Mouse (Mus musculus) heart, adult 18-20 months (tissue): ENCODE measurements around the gene Hoxc4. TPM values are rescaled to one million over a fixed set of nuclear protein-coding genes. Genes with fewer than 3 reads are reported as not detected.

Experiments used
- DNase-seq, 2 experiments: peaks; one replicate each; pipeline ENCODE4 v3.0.0; 2021 to 2022; ENCODE audit warnings: mixed read lengths in 1 of 2
- total RNA-seq, 2 experiments: library from RNA; stranded (reverse); gene quantifications; 2 replicates each; pipeline ENCODE4 v1.2.3; 2021

Hoxc4 gene
- total RNA-seq, 2 experiments from 2014 or later = 0.23 TPM; not detected in 1

DNA sequence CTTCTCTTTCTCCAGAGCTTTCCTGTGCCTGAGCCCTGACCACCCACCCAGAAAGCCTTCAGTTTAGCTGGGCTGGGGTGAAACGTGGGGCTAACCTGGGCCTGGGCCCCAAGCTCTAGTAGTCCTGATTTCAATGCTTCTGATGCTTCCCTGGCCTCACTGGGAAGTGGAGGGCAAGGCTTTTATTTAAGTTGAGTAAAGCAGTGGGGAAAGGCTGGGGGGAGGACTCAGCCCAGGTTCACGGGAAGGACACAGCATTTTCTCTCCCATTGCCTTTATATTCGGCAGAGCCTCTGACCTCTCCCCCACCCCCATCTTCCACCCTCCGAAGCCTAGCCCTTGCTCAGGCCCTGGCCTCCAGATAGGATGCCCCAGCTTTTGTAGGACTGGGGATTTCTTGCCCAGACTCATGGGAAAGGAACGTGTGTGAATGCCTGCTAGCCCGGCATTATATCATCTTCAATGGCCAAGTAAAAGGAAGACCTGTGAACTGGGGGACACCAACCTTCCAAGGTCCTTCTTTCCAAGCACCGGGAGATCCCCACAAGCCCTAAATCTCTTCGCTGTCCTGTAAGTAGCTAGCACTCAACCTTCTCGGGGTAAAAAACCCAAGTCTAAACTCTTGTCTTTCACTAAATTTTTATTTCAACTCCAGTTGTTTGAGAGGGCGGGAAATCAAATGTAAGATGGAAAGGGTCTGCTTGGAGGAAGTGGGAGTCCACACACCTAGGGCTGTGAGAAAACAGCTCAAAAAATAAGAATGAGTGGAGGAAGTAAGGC, 20.2 kb downstream of the Hoxc4 start:
- no peak for DNase-seq

DNA sequence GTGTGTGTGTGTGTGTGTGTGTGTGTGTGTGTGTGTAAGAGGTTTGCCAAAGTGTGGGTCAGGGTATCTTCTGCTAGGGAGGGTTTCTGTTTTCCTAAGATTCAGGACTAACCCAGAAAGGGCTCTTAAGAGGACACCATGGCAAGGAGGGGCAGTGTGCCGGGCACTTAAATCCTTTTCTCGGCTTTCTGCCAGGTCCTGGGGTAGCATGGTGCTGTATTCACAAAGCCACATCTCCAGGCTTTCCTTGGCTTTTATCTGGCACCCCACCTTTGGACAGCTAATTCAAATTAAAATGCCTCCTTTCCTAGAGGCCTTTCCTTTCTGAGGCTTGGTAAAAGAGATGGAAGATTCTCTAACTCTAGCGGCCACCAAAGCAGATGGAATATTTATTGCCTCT, 20.9 kb downstream of the Hoxc4 start:
- no peak for DNase-seq

DNA sequence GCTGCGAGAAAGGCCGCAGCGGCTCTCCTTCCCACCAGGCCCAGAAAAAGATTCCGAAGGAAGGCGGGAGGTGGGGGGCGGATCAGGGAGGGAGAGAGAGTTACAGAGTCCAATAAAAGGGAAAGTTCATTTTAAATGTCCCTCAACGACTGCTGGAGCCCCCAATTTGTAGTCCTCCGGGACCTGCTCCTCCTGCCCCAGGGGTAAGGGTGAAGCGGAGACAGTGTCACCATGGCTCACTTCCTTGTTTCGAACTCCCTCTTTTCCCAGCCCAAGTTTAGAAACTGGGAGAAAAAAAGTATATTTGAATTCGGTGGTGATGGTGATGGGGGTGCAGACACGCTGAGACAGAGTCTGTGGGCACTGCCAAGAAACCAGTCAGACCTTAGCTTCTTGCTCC, 21.9 kb downstream of the Hoxc4 start:
- DNase-seq = no peak

DNA sequence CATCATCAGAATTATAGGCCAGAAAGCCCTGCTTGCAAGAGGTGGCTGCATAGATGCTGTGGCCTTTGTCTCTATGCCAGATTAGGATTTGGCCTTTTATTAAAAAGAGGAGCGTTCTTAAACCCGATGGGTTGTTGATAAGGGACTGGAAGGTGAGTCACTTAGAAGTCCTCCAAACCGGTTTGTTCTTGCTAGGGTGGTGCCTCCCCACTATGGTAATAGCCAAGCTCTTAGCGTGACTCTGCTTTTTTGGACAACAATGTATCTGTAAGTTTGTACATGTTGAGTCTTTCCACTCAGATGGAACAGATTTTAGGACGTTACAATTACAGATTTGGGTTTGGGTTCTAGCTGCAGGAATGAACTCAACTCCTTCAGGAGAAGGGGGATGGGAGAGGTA, 22.9 kb downstream of the Hoxc4 start:
- DNase-seq = no peak

DNA sequence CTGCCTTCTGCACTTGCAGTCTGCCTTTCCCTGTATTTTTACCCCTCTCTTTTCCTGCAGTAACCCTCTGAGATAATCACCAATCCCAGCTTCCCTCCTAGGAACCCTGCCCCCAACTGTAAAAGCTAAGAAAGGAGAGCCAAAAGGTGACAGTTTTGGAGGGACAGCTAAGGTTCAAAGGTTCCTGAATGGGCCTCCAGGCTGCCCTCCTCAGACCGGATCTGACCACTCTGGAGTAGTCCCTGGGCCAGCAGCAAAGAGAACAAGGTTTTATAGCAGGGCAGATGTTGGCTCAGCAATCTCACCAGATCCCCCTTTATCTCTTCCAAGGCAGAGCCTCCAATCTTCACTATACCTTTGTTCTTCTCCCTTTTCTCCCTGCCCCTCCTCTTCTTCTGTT, 23.5 kb downstream of the Hoxc4 start:
- no peak for DNase-seq

DNA sequence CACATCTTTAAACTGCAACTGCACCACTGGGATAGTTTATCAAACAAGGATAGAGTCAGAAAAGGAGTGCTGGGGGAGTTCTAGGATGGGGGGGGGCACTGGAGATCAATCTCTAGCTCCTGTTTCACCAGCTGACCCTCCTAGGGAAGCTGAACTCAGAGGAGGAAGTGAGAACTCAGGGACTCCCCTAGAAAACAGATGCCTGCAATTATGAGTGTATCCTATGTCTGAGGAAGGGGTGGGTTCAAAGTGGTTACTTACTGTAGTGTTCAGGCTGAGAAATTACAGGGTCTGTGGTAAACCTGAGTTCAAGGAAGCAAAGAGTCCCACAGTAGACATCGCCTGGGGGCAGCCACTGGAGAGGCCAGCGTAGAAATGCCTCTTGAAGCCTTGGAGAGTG, 32.9 kb downstream of the Hoxc4 start:
- no peak for DNase-seq

DNA sequence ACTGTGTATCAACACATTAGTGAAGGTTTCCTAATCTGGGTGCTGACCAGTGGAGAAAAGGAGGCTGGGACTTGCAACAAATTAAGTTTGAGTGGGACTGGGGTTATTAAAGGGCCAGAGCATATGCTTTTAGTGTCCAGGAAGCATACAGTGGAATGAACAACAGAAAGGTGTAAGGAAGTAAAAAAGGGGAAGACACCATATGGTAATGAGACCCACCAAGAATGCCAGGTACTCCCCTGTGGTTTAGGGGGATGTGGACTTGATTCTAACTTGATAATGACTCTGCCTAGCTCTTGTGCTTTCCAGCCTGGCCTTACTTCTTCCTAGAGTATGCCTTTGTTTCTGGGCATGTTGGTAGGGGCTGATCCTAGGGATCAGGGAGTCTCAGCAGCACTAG, 34.5 kb downstream of the Hoxc4 start:
- DNase-seq = no peak

DNA sequence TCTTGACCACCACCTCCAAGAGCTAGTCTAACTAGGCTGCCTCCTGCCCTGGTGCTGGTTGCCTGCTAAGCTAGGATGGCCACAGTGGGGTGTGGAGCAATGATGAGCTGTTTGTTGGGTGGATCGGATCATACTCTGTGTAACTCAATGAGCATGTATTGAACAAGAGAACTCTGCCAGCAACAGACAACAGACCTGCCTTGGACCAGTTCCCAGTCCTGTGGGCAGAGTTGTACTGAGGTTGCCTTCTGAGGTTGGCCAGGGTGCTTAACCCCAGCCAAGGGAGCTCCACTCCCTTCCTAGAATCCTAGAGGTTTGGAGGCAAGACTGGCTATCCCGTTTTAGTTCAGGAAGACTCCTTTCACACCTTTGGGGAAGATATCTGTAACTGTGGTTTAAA, 37.7 kb downstream of the Hoxc4 start:
- no peak for DNase-seq

DNA sequence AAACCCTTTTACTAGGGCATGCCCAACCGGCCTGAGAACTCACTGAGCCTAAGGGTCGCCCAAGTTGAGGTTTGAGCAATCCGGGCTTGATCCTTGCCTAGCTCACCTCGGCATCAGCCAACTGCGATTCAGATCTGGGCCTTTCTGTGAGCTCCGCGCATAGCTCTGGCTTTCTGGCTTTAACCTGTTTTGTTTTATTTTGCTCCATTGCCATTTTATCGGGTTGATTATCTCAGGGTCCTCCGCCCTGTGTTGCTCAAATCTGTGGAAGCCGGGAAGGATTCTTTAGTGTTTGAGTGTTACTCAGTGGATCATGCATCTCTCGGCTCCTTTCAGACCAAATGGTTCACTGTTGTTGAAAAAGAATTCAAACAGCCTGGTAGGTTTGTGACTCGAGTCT, 40.0 kb downstream of the Hoxc4 start:
- no peak for DNase-seq

DNA sequence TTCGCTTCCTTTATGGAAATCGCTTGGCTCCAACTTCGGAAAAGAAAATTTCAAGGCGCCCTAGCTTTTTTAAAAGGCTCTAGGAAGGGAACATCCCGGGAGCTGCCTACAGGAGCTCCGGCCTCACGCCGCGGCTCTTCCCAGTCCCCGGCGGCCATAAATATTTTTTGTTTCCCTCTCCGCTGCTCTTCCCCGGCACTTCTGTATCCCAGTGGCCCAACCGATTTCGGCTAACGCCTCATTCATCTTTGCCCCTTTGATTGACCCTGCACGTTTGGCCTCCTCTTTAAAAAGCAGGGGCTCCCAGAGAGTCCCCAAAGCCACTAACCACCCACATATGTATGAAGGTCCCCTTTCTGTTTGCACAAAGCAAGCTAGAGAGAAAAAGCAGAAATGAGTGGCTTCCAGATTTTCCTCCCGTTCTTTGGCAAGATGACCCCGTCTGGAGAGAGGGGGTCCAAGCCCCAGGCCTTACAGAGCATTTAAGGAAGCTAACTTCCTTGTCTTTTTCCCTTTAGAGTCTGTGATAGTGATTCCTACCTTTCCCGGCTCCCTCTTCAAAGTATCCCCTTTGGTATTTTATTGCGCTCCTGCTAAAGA, 40.8 kb downstream of the Hoxc4 start:
- peak in 1 of 2 experiments; percentile 16 for DNase-seq

DNA sequence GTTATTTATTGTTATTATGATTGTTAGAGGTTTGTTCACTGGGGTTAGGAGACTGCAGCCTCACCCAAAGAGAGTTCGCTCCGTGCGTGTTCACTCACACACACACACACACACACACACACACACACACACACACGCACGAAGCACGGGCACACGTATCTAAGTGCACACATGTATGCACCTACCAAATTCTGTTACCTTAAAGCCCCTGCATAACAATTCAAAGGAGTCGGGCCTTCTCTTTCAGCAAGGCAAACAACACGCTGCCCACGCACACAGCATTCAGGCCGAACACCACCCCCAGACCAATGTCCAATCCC, 41.2 kb downstream of the Hoxc4 start:
- no peak for DNase-seq

DNA sequence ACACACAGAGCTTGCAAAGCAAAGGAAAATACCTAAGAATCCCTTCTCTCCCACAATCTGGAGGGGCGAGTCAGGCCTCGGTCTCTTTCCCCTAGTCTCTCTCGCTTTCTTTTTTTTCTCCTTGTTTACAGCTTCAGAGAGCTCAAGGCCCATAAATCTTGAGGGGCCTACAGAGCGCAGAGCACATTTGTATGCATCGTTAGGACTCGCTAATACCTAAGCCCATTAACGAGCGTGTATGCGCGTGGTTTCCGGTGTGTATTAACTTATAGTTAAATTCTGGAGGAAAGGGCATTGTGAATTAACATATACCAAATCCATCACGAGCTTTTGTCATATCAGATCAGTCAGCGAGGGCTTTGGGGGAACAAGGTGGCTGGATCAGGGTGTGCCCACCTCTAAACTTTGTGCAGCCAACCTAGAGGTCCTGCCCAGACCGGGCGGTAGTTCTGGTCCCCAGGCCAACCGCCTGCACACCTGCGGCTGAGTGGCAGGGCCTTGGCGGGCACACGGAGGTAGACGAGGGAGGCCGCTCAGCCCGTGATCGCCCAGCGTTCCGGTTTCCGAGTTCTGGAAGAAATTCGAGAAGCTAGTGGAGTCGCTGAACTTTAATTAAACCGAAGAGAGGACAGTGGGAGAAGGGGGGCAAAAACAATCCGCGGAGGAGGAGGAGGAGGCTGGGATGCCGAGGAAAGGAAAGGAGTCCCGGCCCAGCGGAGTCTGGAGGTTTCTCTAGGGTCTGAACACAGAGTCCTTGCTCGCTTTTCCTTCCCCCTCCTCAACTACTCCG, 41.8 kb downstream of the Hoxc4 start:
- DNase-seq = peak in 1 of 2 experiments; percentile 16

DNA sequence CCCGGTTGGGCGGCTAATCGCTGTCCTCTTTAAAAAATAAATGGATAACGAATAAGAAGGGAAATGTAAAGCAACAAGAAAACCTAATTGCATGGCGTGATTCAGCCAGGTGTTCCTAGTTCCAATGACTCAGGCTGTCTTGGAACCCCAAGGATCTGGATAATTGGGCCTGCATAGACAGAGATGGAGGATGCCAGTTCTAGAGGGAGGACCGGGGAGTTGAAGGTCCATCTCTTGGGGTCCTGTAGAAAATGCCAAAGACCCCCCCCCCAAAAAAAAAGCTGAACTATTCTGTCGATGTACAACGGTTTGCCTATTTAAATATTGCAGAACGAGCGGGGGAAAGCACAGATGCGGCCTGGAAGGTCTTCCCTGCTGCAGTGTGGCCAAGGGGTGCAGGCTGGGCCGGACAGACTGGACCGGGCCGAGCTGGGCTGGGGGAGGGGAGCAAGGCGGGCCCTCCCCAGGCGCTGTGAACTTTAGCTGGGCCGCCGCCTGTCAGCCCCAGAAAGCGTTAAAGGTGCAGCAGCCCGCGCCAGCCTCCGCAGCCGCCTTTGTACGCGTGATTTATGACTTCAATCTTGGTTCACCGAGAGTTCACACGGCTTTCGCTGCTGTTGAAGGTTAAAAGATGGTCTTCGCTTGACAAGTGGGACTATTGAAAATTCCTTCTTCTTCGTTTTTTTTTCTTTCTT, 42.5 kb downstream of the Hoxc4 start:
- no peak for DNase-seq

DNA sequence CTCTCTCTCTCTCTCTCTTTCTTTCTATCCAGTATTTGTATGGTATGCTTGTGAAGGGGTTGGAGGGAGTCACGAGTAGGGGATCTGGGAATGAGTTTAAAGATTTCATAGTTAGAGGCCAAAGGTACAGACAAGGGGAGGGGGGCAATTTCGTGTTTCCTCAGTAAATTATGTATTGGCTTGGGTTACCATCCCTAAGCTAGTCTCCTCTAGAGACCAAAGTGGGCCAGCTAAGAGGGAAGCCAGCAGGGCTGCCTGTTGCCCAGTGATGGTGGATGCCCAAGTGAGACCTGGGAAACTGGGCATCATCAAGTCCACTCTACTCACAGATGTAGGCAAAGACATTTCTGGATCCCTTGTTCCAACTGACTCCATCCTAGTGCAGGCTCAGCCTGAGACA, 43.3 kb downstream of the Hoxc4 start:
- no peak for DNase-seq

DNA sequence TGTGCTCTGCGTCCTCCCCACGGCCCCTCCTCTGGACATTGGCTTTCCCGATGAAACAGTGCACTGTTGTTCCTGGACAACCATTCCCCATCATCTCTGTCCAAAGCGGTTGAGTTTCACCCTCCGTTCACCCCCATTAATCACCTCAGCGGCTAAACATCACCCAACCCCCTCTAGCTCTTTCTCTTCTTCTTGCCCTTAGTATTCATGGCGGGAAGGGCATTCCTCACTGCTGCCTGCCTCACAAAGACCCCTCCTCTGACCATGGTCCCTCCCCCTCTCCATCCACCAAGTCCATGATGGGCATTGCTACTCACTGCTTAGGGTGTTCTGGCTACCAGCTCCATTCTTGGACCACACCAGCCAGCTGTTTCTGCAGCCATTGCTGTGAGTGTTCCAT, 46.9 kb downstream of the Hoxc4 start:
- DNase-seq = no peak

DNA sequence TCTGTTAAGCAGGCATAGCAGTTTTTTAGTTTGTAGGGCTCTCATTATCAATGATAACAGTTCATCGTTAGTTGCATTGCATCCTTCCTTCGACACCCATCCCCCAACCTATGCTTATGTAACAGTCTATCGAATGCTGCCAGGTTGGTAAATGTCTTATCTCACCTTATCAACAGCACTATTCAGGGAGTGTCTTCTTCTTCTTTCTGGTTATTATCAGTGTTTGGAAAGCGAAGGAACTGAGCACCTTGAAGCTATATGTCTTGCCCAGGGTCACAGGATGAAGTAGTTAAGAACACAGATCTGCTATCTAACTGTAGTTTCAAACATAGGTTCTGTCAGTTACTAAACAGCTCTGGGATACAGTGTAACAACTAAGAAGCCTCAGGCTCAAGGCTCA, 49.0 kb downstream of the Hoxc4 start:
- no peak for DNase-seq

DNA sequence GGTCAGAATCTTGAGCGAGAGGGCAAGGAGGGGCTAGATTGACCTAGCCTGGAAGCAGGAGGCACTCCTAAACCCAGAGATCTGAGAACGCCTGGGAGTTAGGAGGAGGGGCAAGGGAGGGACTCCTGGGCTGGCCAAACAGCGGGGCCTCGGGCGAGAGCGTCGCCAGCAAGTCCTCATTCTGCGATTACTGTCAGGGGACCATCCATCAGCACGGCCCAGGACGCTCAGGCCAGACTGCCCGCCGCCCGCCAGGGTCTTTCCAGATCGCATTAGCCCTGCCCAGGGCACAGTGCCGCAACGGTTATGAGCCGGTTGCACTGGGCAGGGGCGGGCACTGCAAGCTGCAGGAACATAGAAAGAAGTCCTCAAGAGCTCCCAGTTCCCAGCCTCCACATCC, 50.4 kb downstream of the Hoxc4 start:
- DNase-seq = peak; percentile 18 to 22

DNA sequence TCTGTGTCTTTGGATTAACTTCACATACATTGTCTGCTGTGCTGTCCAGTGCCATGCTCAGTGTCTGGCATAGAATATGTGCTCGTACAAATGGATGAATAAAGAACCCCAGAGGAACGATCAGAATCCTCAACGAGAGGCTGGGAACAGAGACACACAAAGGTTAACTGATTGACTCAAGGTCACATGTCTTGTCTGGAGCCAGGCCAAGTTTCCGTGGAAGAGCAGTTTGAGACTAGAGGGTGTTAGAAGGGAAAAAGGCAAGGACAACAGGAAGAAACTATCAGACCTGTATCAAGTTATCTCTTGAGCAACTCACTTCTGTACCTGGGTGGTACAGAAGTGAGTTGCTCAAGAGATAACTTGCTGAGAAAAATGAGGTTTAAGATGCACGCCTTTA, 52.5 kb downstream of the Hoxc4 start:
- no peak for DNase-seq

DNA sequence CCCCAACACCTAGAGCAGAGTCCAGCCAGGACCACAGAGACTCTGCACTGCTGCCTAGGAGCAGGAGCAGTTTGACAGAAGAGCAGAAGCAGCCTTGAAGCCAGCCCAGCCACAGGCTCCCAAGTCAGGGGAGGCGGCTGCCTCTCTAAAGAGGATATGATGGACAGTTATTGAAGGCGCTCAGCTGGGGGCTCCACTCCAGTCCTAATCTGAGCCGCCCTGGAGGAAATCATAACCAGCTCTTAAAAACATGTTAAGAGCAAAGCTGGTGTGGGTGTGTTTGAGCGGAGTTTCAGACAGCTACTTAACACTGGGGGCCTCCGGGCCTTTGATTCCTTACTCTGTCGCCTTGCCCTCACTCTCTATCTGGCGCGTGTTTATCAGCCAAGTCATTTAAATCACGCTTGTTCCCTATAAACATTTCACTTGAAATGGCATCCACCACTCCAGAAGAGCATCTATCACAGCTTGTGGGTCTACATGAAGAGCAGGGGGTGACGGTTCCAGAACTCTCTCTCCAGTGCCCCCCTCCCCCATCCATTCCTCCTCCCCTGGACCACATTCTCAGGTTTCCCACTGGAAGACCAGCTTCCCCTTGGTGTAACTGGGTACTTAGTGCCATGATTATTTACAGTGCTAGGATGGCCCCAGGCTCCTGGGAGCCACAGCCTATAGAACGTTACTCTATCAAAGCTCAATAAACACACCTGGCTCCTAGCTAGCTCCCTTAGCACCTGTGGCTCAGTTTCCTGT, 56.1 kb downstream of the Hoxc4 start:
- DNase-seq = no peak

DNA sequence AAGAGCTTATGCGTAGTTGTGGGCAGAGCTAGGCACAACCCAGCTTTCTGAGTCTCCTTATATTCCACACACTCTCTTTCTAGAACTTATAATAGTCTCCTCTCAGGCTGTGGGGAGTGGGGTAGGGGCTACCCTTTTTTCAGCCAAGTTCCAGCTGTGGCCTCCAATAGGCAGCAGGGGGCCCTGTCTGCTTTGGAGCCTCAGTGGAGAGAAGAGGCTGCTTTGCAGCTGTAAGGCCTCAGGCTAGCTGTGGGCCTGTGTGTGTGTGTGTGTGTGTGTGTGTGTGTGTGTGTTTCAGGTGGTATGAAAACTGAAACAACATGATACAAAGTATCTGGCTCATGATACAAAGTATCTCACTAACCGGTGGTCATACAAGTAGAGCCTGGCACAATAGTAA, 58.9 kb downstream of the Hoxc4 start:
- no peak for DNase-seq

DNA sequence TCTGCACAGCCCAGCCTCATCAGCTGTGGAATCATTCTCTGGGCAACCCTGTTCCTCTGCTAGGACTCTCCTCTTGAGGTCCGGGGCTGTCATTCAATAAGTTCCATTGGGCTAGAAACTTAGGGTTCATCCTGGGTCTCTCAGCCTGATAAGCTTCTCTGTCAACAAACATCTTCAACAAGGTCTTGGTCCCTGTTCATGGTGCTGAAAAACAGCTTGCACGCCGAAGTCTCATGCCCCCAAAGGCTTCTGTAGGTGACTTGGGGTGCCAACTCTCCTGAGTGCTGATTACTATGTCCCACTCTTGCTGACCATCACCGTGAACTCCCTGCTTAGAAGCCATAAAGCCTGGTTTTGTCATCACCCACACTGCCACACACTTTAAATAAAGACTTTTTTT, 63.9 kb downstream of the Hoxc4 start:
- DNase-seq = no peak

DNA sequence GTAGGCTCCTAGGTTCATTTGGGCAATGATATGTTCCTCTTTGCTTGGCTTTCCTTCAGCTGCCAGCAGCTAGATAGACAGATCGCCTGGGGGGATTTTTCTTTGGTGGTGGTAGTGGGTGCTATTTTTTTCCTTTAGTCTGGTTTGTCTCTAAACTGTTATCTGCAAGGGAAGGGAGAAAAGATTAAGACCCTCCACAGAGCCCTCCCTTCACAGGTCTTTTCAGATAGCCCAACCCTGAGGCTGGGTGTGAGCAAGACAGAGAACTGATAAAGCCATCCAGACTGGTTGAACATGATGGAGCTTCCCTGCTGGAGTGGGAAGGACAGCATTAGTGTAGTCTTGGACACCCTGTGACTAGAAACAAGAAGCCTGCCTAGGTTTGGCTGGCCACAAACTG, 64.9 kb downstream of the Hoxc4 start:
- no peak for DNase-seq
